Mouse (Mus musculus) limb, embryonic 13.5 days (tissue): ENCODE measurements at regions not wholly inside any gene's neighbourhood (a gene's known extent, or its start where the extent isn't known, plus 50 kb on each side); places are given as distances from the start of the nearest gene placed in this dataset.

Experiments used
- ATAC-seq: fragments of 200-750 bp; cut with Nextera tagmentation; 2 replicates; pipeline ENCODE4 v1.8.0; 2017; ENCODE audit warnings: low read depth, moderate number of reproducible peaks, moderate TSS enrichment; ENCODE audit not compliant: low FRiP score
- H3K27ac ChIP-seq: fragments of 300-500 bp; sonication (generic); 2 replicates; pipeline ENCODE4 v1.5.1; 2015; ENCODE audit warnings: inconsistent platforms, mild to moderate bottlenecking, moderate library complexity
- H3K27me3 ChIP-seq: fragments of 300-500 bp; sonication (generic); 2 replicates; pipeline ENCODE4 v1.6.1; 2015; ENCODE audit warnings: mild to moderate bottlenecking, inconsistent platforms
- H3K36me3 ChIP-seq: fragments of 300-500 bp; sonication (generic); 2 replicates; pipeline ENCODE4 v1.6.1; 2015; ENCODE audit warnings: inconsistent platforms, mild to moderate bottlenecking, moderate library complexity
- H3K4me1 ChIP-seq: fragments of 300-500 bp; sonication (generic); 2 replicates; pipeline ENCODE4 v1.6.1; 2015; ENCODE audit warnings: inconsistent platforms
- H3K4me2 ChIP-seq: fragments of 300-500 bp; sonication (generic); replicated peaks from 2 replicates; pipeline ENCODE4 v1.6.1; 2015; ENCODE audit warnings: inconsistent platforms, mild to moderate bottlenecking, moderate library complexity
- H3K4me3 ChIP-seq: fragments of 300-500 bp; sonication (generic); 2 replicates; pipeline ENCODE4 v1.5.1; 2015; ENCODE audit warnings: moderate library complexity, mild to moderate bottlenecking, inconsistent platforms
- H3K9ac ChIP-seq: fragments of 300-500 bp; sonication (generic); 2 replicates; pipeline ENCODE4 v1.6.1; 2015; ENCODE audit warnings: mild to moderate bottlenecking, inconsistent platforms
- H3K9me3 ChIP-seq: fragments of 300-500 bp; sonication (generic); 2 replicates; pipeline ENCODE4 v1.6.1; 2016; ENCODE audit warnings: inconsistent platforms
- WGBS: fragments of 180-500 bp; shearing (Covaris S2); methylation state at CpG from one replicate; pipeline ENCODE4 v1.1.7; 2015; 5-methylcytosine and 5-hydroxymethylcytosine counted together

- Histone ChIP-seq H3K27ac (no peak overlapping the region), H3K4me2 (no peak overlapping the region), H3K9me3 (no peaks in the 10 kb centered on the region), H3K4me1 (peaks cover 9% of the 10 kb centered on the region; the same call in 1 of the 2 replicates), H3K9ac (no peak overlapping the region), H3K4me3 (no peak overlapping the region), H3K36me3 (no peaks in the 10 kb centered on the region), H3K27me3 (no peaks in the 10 kb centered on the region)
- WGBS = 76% methylated on average over 10 of the region's 10 CpGs
- ATAC-seq = no peak
These were observed 54.3 kb upstream of the Mmp2 start for GRCm38 (mm10) chr8:92772826-92773225.

- no peaks in the 10 kb centered on the region for H3K9me3 ChIP-seq
- H3K27ac ChIP-seq = no peak overlapping the region
- ATAC-seq = no peak
- H3K4me1 ChIP-seq = 0 out of 2 replicates have a peak, but pooled peaks cover 3% of the 10 kb centered on the region
- no peak overlapping the region for H3K4me3 ChIP-seq
- H3K9ac ChIP-seq = no peak overlapping the region
- no peak overlapping the region for H3K4me2 ChIP-seq
- H3K36me3 ChIP-seq = no peaks in the 10 kb centered on the region
- no peaks in the 10 kb centered on the region for H3K27me3 ChIP-seq
- WGBS = 55% methylated on average over 4 of the region's 4 CpGs
These were observed 51.9 kb upstream of the Mmp2 start for GRCm38 (mm10) chr8:92775186-92775585.

- H3K27ac ChIP-seq = no peak overlapping the region
- no peaks in the 10 kb centered on the region for H3K9me3 ChIP-seq
- no peak for ATAC-seq
- H3K9ac ChIP-seq = no peak overlapping the region
- H3K4me2 ChIP-seq = no peak overlapping the region
- H3K36me3 ChIP-seq = no peaks in the 10 kb centered on the region
- no peaks in the 10 kb centered on the region for H3K27me3 ChIP-seq
- WGBS = 15% methylated on average over 5 of the region's 5 CpGs
- no peak overlapping the region for H3K4me3 ChIP-seq
- H3K4me1 ChIP-seq = 0 out of 2 replicates have a peak, but pooled peaks cover 3% of the 10 kb centered on the region
These were observed 50.0 kb upstream of the Mmp2 start for GRCm38 (mm10) chr8:92777106-92777505.
